Mouse (Mus musculus) stomach, postnatal 0 days (tissue): ENCODE results near the gene Rsg1. TPM values are rescaled to one million over a fixed set of nuclear protein-coding genes. Genes with fewer than 3 reads are reported as not detected.

Experiments
- ATAC-seq: fragments of 200-750 bp; cut with Nextera tagmentation; 2 replicates; pipeline ENCODE4 v1.8.0; 2017; ENCODE audit not compliant: low FRiP score, low TSS enrichment
- DNase-seq: peaks from one replicate; pipeline ENCODE4 v3.0.0-alpha.2; 2016; ENCODE audit warnings: low spot score
- H3K27ac ChIP-seq: fragments of 300-500 bp; sonication (generic); replicated peaks from 2 replicates; pipeline ENCODE4 v1.5.1; 2014; ENCODE audit warnings: mild to moderate bottlenecking, control low read depth
- H3K27me3 ChIP-seq: fragments of 300-500 bp; sonication (generic); 2 replicates; pipeline ENCODE4 v1.6.1; 2014; ENCODE audit warnings: low read length; ENCODE audit not compliant: control insufficient read depth, insufficient read depth
- H3K36me3 ChIP-seq: fragments of 300-500 bp; sonication (generic); 2 replicates; pipeline ENCODE4 v1.6.1; 2014; ENCODE audit warnings: low read length, mixed read lengths; ENCODE audit not compliant: control insufficient read depth, insufficient read depth
- H3K4me1 ChIP-seq: fragments of 300-500 bp; sonication (generic); replicated peaks from 2 replicates; pipeline ENCODE4 v1.6.1; 2014; ENCODE audit warnings: antibody characterized with exemption; ENCODE audit not compliant: control insufficient read depth, insufficient read depth
- H3K4me2 ChIP-seq: fragments of 300-500 bp; sonication (generic); replicated peaks from 2 replicates; pipeline ENCODE4 v1.6.1; 2014; ENCODE audit warnings: low read depth, mild to moderate bottlenecking, control low read depth, moderate library complexity
- H3K4me3 ChIP-seq: fragments of 300-500 bp; sonication (generic); 2 replicates; pipeline ENCODE4 v1.5.1; 2014; ENCODE audit warnings: low read depth, low read length, control low read depth
- H3K9ac ChIP-seq: fragments of 300-500 bp; sonication (generic); 2 replicates; pipeline ENCODE4 v1.6.1; 2014; ENCODE audit warnings: mild to moderate bottlenecking, low read length, control low read depth, mixed read lengths
- H3K9me3 ChIP-seq: fragments of 300-500 bp; sonication (generic); 2 replicates; pipeline ENCODE4 v1.6.1; 2016; ENCODE audit warnings: low read length; ENCODE audit not compliant: control insufficient read depth
- CTCF ChIP-seq: IDR thresholded peaks from 2 replicates; pipeline ENCODE4 v1.5.1; 2016; ENCODE audit warnings: antibody characterized with exemption, low read depth, mild to moderate bottlenecking, moderate library complexity
- EP300 ChIP-seq: optimal IDR thresholded peaks from 2 replicates; pipeline ENCODE3; 2016; ENCODE audit warnings: antibody characterized with exemption
- WGBS: fragments of 180-500 bp; shearing (Covaris S2); extraction: QIAGEN DNeasy Blood & Tissue Kit; methylation state at CpG from one replicate; pipeline ENCODE4 v1.1.7; 2014; 5-methylcytosine and 5-hydroxymethylcytosine counted together
- polyA plus RNA-seq: library from polyadenylated mRNA; unstranded; fragments of >200 nt; fragmentation: Nextera tagmentation; extraction: Ambion mirVana; gene quantifications from 2 replicates; pipeline ENCODE4 v1.2.1, GENCODE M21; 2015

Gene Rsg1
- polyA plus RNA-seq, 1 experiment from 2014 or later = 2.3 TPM

DNA sequence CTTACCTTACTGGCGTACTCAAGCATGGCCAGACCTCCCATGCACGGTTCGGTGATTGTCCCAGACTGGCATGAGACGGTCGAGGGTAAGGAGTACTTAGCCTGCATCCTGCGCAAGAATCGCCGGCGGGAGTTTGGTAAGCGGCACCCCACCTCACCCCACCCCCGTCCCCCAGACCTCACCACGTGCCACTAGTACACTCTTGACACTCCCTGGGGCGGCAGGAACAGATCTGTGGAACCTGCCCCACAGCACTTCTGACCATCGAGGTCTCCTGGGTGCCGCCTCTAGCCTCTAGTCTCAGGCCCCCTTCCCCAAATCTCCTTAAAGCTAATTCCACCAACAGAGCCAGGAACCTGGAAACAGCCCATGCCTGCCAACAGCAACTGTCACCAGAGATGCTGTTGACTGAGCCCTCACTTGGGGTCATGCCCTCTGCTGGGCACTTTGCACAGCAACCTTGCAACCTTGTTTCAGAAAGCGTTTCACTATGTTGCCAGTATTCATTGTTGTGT lies 638 bp downstream of the Rsg1 start:
- DNase-seq = peak; percentile 39
- 3% methylated on average over 16 of the region's 16 CpGs for WGBS

DNA sequence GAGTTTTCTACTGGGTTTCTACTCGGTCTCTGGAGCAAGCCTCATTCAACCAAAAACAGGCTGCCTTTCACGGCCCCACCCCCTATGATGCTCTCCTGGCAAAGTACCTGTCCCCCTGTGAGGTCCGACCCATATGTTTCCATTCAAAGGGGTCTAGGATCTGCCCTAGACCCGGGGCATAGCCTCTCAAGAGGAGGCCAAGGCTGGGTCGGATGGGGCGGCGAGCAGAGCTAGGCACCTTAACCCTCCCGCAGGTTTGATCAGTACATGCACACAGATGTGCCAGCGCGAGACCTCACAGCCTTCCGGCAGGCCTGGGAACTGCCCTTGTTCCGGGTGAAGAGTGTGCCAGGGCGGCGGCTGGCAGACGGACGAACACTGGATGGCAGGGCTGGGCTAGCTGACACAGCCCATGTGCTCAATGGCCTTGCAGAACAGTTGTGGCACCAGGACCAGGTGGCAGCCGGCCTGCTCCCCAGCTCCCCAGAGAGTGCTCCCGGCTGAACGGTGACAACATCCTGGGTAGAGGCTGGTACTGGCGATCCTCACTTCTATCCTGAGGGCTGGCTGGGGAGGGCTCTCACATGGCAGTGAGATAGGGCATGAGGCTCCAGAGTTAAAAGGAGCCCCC lies 5.9 kb downstream of the Rsg1 start:
- no peaks in the 10 kb centered on the region for H3K4me1 ChIP-seq
- no peak overlapping the region for H3K9ac ChIP-seq
- no peak overlapping the region for H3K4me2 ChIP-seq
- H3K27ac ChIP-seq = no peak overlapping the region
- ATAC-seq = peak; percentile 45; the same call in 1 of the 2 replicates
- DNase-seq = no peak
- no peak for TF ChIP-seq CTCF
- no peak for TF ChIP-seq EP300
- no peaks in the 10 kb centered on the region for H3K9me3 ChIP-seq
- H3K36me3 ChIP-seq = no peaks in the 10 kb centered on the region
- no peaks in the 10 kb centered on the region for H3K27me3 ChIP-seq
- WGBS = 90% methylated on average over 20 of the region's 20 CpGs
- H3K4me3 ChIP-seq = no peak overlapping the region

More for the DNA sequence above, 638 bp downstream of the Rsg1 start:
- H3K4me2 ChIP-seq = peak overlapping the region; percentile 87
- H3K4me1 ChIP-seq = no peaks in the 10 kb centered on the region
- H3K9me3 ChIP-seq = no peaks in the 10 kb centered on the region
- TF ChIP-seq EP300 (no peak), CTCF (peak; percentile 71)
- H3K36me3 ChIP-seq = no peaks in the 10 kb centered on the region
- no peak overlapping the region for H3K27ac ChIP-seq
- H3K9ac ChIP-seq = peak overlapping the region; percentile 52
- peak; percentile 46 for ATAC-seq
- H3K4me3 ChIP-seq = peak overlapping the region; percentile 54
- no peaks in the 10 kb centered on the region for H3K27me3 ChIP-seq

DNA sequence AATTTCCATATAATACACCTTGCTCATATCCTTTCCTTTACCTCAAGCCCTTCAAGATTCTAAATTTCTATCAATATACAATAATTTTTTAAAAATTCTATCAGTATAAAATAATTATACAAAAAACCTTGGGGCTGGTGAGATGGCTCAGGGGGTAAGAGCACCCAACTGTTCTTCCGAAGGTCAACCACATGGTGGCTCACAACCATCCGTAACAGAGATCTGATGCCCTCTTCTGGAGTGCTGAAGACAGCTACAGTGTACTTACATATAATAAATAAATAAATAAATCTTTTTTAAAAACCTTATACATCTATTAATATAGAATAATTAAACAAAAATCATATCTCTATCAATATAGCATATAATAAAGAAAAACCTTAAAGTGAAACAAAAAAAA lies 8.1 kb downstream of the Rsg1 start:
- H3K27me3 ChIP-seq = no peaks in the 10 kb centered on the region
- no peak overlapping the region for H3K27ac ChIP-seq
- no peaks in the 10 kb centered on the region for H3K36me3 ChIP-seq
- H3K4me3 ChIP-seq = no peak overlapping the region
- no peak overlapping the region for H3K9ac ChIP-seq
- TF ChIP-seq EP300 = no peak
- TF ChIP-seq CTCF = peak; percentile 45
- no peak for DNase-seq
- no peak for ATAC-seq
- no peaks in the 10 kb centered on the region for H3K4me1 ChIP-seq
- H3K9me3 ChIP-seq = no peaks in the 10 kb centered on the region
- 70% methylated on average over 2 of the region's 2 CpGs for WGBS
- no peak overlapping the region for H3K4me2 ChIP-seq

DNA sequence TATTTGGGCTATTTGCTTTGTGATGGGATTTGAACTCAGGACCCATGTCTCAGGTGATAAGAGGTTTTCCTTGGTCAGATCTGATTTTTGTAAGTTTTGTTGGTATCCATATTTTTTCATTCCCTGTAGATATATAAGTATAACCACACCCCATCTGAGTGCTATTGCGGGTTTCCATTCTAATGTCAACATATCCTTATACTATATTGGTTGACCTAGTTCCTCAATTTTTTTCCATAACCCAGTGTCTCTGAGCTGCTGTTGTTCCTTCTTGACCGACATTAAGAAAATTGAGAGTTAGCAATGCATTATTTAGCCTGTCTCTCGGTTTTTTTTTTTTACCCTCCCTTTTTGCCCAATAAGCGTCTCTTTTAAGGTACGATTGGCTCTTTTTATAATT lies 9.0 kb downstream of the Rsg1 start:
- H3K4me3 ChIP-seq = no peak overlapping the region
- no peaks in the 10 kb centered on the region for H3K36me3 ChIP-seq
- DNase-seq (no peak), ATAC-seq (no peak)
- 89% methylated on average over 5 of the region's 5 CpGs for WGBS
- H3K4me2 ChIP-seq = no peak overlapping the region
- H3K4me1 ChIP-seq = no peaks in the 10 kb centered on the region
- TF ChIP-seq CTCF = no peak
- no peak for TF ChIP-seq EP300
- H3K27me3 ChIP-seq = no peaks in the 10 kb centered on the region
- H3K9ac ChIP-seq = no peak overlapping the region
- H3K9me3 ChIP-seq = no peaks in the 10 kb centered on the region
- no peak overlapping the region for H3K27ac ChIP-seq

DNA sequence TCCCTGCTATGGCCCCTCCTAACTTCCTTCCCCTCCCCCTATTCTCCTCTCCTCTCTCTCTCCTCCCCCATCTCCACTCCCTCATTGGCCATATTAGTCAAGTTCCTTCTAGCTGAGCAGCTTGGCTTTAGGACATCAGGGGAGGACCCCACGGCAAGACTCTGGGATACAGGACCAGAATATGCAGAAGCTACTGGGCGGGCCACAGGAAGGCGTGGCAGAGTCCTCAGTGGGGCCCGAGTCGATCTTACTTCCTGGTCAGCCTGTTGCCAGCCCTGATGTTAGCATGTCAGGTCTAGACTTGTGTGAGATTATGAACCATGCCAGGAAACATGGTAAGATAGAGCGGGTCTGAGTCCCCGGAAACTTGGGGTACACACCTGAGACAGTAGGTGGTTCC lies 14.9 kb downstream of the Rsg1 start:
- Histone ChIP-seq H3K27ac (no peak overlapping the region), H3K27me3 (no peaks in the 10 kb centered on the region), H3K9me3 (no peaks in the 10 kb centered on the region), H3K4me2 (no peak overlapping the region), H3K9ac (no peak overlapping the region), H3K4me3 (no peak overlapping the region), H3K4me1 (no peaks in the 10 kb centered on the region), H3K36me3 (no peaks in the 10 kb centered on the region)
- no peak for TF ChIP-seq CTCF
- TF ChIP-seq EP300 = no peak
- whole genome bisulfite sequencing = 56% methylated on average over 7 of the region's 7 CpGs
- DNase-seq (peak; percentile 25), ATAC-seq (peak; percentile 27; the same call in 1 of the 2 replicates)

DNA sequence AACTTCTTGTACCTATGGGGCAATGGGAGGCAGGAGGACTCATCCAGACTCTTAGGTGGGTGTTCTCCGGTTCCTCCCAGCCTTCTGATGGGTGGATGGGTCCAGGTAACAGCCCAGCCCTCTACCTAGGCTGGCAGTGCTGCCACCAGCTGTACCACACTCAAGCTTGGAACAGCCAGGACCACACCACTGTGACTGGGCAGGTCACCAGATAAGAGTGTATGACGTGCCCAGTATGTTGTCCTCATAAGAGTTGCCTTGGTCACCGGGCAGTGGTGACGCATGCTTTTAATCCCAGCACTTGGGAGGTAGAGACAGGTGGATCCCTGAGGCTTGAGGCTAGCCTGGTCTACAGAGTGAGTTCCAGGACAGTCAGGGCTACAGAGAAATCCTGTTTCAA lies 19.4 kb downstream of the Rsg1 start:
- no peak overlapping the region for H3K4me3 ChIP-seq
- no peaks in the 10 kb centered on the region for H3K27me3 ChIP-seq
- H3K4me2 ChIP-seq = no peak overlapping the region
- DNase-seq (peak; percentile 46), ATAC-seq (peak; percentile 84)
- no peaks in the 10 kb centered on the region for H3K36me3 ChIP-seq
- H3K9me3 ChIP-seq = no peaks in the 10 kb centered on the region
- no peaks in the 10 kb centered on the region for H3K4me1 ChIP-seq
- WGBS = 86% methylated on average over 4 of the region's 4 CpGs
- no peak overlapping the region for H3K27ac ChIP-seq
- H3K9ac ChIP-seq = no peak overlapping the region
- no peak for TF ChIP-seq CTCF
- no peak for TF ChIP-seq EP300
